Mouse (Mus musculus) G1E (cell line): ENCODE measurements around the gene Pipox. TPM values are rescaled to one million over a fixed set of nuclear protein-coding genes. Genes with fewer than 3 reads are reported as not detected.

Experiments used
- ATAC-seq: 2 replicates; pipeline ENCODE4 v1.8.0; 2016; ENCODE audit warnings: mild to moderate bottlenecking; ENCODE audit not compliant: insufficient number of reproducible peaks, poor library complexity, low FRiP score, severe bottlenecking; ENCODE audit errors: extremely low read depth
- DNase-seq: peaks from one replicate; pipeline ENCODE4 v3.0.0; 2012; ENCODE audit warnings: low spot score
- H3K27me3 ChIP-seq: 2 replicates; pipeline ENCODE4 v1.6.1; 2012; ENCODE audit warnings: mild to moderate bottlenecking, low read length, inconsistent platforms; ENCODE audit not compliant: insufficient read depth
- H3K36me3 ChIP-seq: replicated peaks from 2 replicates; pipeline ENCODE3; 2012; ENCODE audit warnings: mild to moderate bottlenecking, inconsistent platforms
- H3K4me1 ChIP-seq: 2 replicates; pipeline ENCODE4 v1.6.1; 2012; ENCODE audit warnings: low read depth, low read length, inconsistent platforms, mixed read lengths; ENCODE audit not compliant: insufficient read depth
- H3K4me3 ChIP-seq: 2 replicates; pipeline ENCODE4 v1.5.1; 2012; ENCODE audit warnings: low read depth, mild to moderate bottlenecking, inconsistent platforms, low read length, moderate library complexity, mixed read lengths
- H3K9me3 ChIP-seq: replicated peaks from 2 replicates; pipeline ENCODE4 v1.6.1; 2012; ENCODE audit warnings: inconsistent platforms
- CTCF ChIP-seq: IDR thresholded peaks from 2 replicates; pipeline ENCODE4 v1.5.1; 2012; ENCODE audit warnings: low read depth, low read length, inconsistent platforms, mixed read lengths
- GATA1 ChIP-seq: IDR thresholded peaks from 2 replicates; pipeline ENCODE4 v1.6.1; 2012; ENCODE audit warnings: borderline replicate concordance, low read length, inconsistent platforms, mixed read lengths
- GATA2 ChIP-seq: IDR thresholded peaks from 2 replicates; pipeline ENCODE4 v1.6.1; 2012; ENCODE audit warnings: low read depth, low read length, inconsistent platforms, borderline replicate concordance
- POLR2AphosphoS5 ChIP-seq: IDR thresholded peaks from 2 replicates; pipeline ENCODE4 v1.6.1; 2012; ENCODE audit warnings: low read depth, low read length, inconsistent platforms; ENCODE audit not compliant: insufficient replicate concordance
- TAL1 ChIP-seq: conservative IDR thresholded peaks from 2 replicates; pipeline ENCODE4 v1.6.1; 2012; ENCODE audit warnings: low read depth, low read length, inconsistent platforms, mixed read lengths
- polyA plus RNA-seq: library from polyadenylated mRNA; stranded (reverse); fragments of >175 nt; gene quantifications from 2 replicates; pipeline ENCODE4 v1.2.3, GENCODE M21; 2012
- total RNA-seq, 2 experiments: library from RNA; stranded (forward) in 1 of 2; stranded (reverse) in 1 of 2; fragments of 200-1000 nt in 1 of 2; fragments of >200 nt in 1 of 2; fragmentation: Nextera tagmentation in 1 of 2; gene quantifications; 2 replicates each; pipeline ENCODE4 v1.2.3; 2014 to 2017

Pipox gene
- total and polyA plus RNA-seq, 3 experiments, result not detected

DNA sequence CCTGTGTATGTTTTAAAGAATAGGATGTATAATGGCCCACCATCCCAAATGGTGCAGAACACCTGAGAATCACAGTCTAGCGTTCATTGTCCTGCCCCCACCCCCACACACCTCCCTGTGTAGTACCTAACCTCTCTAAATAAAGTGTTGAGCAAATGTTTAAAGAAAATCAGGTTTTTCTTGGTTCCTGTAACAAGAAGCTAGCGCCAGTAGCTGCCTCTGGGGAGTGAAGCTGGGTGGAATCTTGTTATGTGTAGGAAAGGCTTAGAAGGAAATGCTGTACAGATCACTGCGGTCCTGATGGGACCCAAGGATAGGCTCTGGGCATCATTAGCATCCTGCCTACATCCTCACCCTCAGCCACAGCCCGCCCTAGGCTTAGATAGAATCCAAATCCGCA is 7.5 kb upstream of the Pipox start:
- ATAC-seq (no peak), DNase-seq (no peak)
- Histone ChIP-seq H3K27me3 (peaks cover 46% of the 10 kb centered on the region), H3K4me3 (no peak overlapping the region), H3K9me3 (no peaks in the 10 kb centered on the region), H3K36me3 (no peaks in the 10 kb centered on the region), H3K4me1 (no peaks in the 10 kb centered on the region)
- no peak for TF ChIP-seq CTCF
- TF ChIP-seq TAL1, result no peak
- TF ChIP-seq GATA2, result no peak
- TF ChIP-seq GATA1, result no peak
- no peak for TF ChIP-seq POLR2AphosphoS5

DNA sequence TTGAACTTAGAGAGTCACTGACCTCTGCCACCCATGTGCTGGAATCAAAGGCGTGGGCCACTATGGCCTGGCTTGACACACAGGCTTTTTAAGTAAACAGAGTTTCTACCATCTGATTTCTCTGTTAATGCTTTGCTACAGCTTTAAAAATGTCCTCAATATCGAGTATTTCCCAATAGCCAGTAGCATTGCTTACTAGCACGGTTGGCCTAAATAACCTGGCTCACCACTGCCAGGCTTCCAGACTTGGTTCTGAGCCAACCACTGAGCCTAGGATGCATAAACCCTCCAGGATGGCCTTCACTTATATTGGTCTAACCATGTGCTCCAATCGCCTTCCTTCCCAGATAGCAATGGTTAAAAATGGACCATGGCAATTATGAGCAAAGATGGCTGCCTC is 6.8 kb upstream of the Pipox start:
- H3K27me3 ChIP-seq, result peaks cover 44% of the 10 kb centered on the region
- no peaks in the 10 kb centered on the region for H3K36me3 ChIP-seq
- DNase-seq (no peak), ATAC-seq (no peak)
- TF ChIP-seq GATA1 (no peak), CTCF (no peak), TAL1 (no peak)
- H3K9me3 ChIP-seq, result no peaks in the 10 kb centered on the region
- H3K4me3 ChIP-seq, result no peak overlapping the region
- no peaks in the 10 kb centered on the region for H3K4me1 ChIP-seq

DNA sequence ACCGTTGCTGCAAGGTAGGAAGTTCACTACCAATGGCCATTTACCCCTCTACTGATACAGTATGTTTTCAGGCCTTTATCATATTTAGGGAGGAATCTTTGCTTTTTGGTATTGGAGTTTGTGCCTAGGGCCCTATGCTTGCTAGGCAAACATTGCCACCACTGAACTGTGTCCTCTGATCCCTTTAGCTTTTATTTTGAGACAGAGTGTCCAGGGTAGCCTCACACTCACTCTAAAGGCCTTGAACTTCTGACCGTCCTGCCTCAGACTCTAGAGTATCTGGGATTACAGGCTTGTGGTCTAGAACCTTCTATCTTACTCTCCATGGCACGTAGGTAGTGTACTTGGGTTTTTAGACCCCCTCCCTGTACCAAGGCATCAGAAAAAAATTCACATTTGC is 6.3 kb upstream of the Pipox start:
- H3K9me3 ChIP-seq, result no peaks in the 10 kb centered on the region

DNA sequence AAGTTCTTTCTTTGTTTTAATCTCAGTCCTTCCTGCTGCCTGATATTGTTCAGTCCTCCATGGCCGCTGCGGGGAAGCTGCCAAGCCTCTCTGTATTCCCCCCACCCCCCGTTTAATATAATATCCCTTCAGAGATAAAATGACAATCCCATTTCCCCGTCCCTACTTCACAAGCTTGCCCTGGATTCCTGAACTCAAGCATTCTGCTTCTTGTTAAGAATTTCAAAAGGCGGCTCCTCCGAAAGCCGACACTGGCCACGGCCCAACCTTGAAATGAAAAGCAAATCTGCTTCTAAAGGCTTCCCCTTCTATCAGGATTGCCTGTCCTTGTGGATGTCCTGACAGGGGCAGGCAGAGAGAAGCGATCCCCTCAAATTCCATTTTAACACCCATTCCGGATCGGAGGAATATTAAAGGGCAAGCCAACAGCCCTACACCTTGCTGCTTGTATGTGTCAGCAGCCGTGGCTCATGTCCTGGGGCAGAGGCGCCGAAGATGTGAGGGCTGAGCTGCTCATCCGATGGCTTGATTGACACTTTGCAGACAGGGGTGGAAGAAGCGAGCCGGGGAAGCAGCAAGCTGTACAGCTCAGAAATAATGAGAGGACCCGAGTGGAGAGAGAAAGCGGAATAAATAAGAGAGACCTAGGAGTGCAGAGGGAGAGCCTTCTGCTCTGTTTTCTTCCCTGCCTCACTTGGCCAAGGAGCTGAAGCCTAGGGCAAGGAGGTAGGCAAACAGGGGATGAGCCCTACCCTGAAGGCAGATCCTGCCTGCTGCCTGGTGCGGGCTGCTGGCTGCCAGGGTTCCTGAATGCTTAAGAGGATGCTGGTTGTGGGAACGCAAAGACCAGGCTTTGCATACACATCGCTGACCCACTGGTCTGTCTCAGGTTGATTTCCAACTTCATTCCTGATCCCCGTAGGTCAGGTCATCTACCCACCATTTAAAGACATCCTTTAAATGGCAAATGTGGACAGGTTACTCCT is 3.2 kb upstream of the Pipox start:
- Histone ChIP-seq H3K27me3 (peaks cover 44% of the 10 kb centered on the region), H3K36me3 (no peaks in the 10 kb centered on the region), H3K4me1 (no peaks in the 10 kb centered on the region), H3K9me3 (no peaks in the 10 kb centered on the region), H3K4me3 (no peak overlapping the region)
- ATAC-seq, result no peak
- TF ChIP-seq CTCF, result no peak
- no peak for TF ChIP-seq TAL1
- no peak for TF ChIP-seq POLR2AphosphoS5
- no peak for TF ChIP-seq GATA1
- TF ChIP-seq GATA2, result no peak
- no peak for DNase-seq

More for the DNA sequence above, 6.3 kb upstream of the Pipox start:
- DNase-seq (no peak), ATAC-seq (no peak)
- no peak overlapping the region for H3K4me3 ChIP-seq
- H3K27me3 ChIP-seq, result peaks cover 43% of the 10 kb centered on the region
- H3K4me1 ChIP-seq, result no peaks in the 10 kb centered on the region
- TF ChIP-seq GATA1, result no peak
- TF ChIP-seq GATA2, result no peak
- no peak for TF ChIP-seq POLR2AphosphoS5
- TF ChIP-seq CTCF, result no peak
- no peak for TF ChIP-seq TAL1
- H3K36me3 ChIP-seq, result no peaks in the 10 kb centered on the region

DNA sequence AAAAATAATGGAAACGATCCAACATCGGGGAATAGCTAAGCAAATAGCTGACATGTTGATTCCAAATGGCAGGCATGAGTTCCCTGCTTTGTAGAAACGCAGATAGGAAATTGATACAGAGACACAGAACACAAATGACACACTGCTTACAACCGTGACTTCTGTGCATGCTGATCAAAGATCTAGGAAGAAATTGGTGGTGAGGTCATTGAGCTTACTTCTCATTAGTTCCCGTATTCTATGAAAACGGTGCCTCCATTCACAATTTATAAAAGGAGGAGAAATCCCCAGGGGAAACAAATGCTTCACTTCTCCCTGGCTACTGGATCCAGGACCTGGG is 2.6 kb upstream of the Pipox start:
- no peak for DNase-seq
- H3K4me3 ChIP-seq, result no peak overlapping the region
- H3K36me3 ChIP-seq, result no peaks in the 10 kb centered on the region
- TF ChIP-seq CTCF (no peak), GATA2 (no peak), GATA1 (no peak)
- H3K9me3 ChIP-seq, result no peaks in the 10 kb centered on the region
- no peak for ATAC-seq
- peaks cover 48% of the 10 kb centered on the region for H3K27me3 ChIP-seq
- no peaks in the 10 kb centered on the region for H3K4me1 ChIP-seq

DNA sequence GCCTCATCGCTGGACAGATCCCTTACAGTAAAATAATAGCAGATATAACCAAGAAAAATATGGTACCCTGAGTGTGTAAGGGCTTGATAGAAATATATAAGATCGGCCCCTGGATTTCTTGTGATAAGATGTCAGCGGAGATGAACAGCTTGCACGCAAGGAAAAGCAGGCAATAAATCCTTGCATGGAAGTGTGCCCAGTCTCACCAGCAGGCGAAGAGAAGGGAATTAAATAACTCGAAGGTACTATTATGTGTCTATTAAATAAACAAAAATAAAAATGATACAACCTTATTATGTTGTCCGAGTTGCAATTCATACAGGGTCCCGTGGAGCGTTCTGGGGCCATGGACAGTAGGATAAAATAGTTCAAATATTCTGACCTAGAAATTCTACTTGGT is 2.1 kb upstream of the Pipox start:
- Histone ChIP-seq H3K27me3 (peaks cover 47% of the 10 kb centered on the region), H3K9me3 (no peaks in the 10 kb centered on the region), H3K4me1 (no peaks in the 10 kb centered on the region), H3K36me3 (no peaks in the 10 kb centered on the region), H3K4me3 (no peak overlapping the region)
- DNase-seq (no peak), ATAC-seq (no peak)
- TF ChIP-seq TAL1 (no peak), POLR2AphosphoS5 (no peak), GATA2 (no peak), CTCF (no peak), GATA1 (no peak)
